Comparison of ENCODE assay signal across 12 mouse cellular contexts in genomic region chr10:122800003-122800731, GRCm38 (mm10).
A peak's percentile ranks its signal among the peaks of the same experiment; 100 is the strongest.
DNase-seq lines count a peak whose midpoint lies in the region; ATAC-seq and TF ChIP-seq lines count a peak whose summit lies in the region.
"Had no signal": no experiment of that assay in that cellular context is flagged by ENCODE, and none has a peak within 500 bp of the region (broad histone marks: within the 10 kb centered on the region; RNA-seq: fewer than 3 reads in every experiment).

No protein-coding gene starts in this region.

- peak; percentile 51; the same call in 1 of the 2 replicates for TF ChIP-seq POLR2A in thymus, adult 2 months (IDR thresholded peaks at IDR 0.05; ENCODE audit: control insufficient read depth, extremely low read depth, insufficient read depth, low read length, poor library complexity)

- ATAC-seq in heart, embryonic 16.5 days (replicated peaks; ENCODE audit: extremely low read depth, insufficient read depth, low FRiP score): peak; percentile 70
- ATAC-seq in hematopoietic stem cell, adult 5-6 weeks (replicated peaks in 1 of 2; ENCODE audit: insufficient read depth in 1 of 2, low FRiP score in 2 of 2, low TSS enrichment in 1 of 2, low read depth in 1 of 2, poor library complexity in 2 of 2, severe bottlenecking in 2 of 2): peak; percentile 88 to 93

- peak overlapping the region; percentile 17 for H3K27ac ChIP-seq in heart, embryonic 16.5 days (ENCODE audit: low read length)
- peak overlapping the region; percentile 96 for H3K27ac ChIP-seq in thymus, adult 2 months (ENCODE audit: control insufficient read depth, insufficient read depth, low read length)
- H3K27ac ChIP-seq: embryonic facial prominence, embryonic 12.5 days; midbrain, embryonic 10.5 days had no signal

- H3K9me3 ChIP-seq in heart, embryonic 16.5 days (replicated peaks; ENCODE audit: control insufficient read depth, low read length): peaks cover 9% of the 10 kb centered on the region; the same call in 1 of the 2 replicates
- H3K9me3 ChIP-seq: embryonic facial prominence, embryonic 12.5 days had no signal

- H3K4me1 ChIP-seq in heart, embryonic 16.5 days (ENCODE audit: control insufficient read depth, insufficient read depth, low read length): peaks cover 8% of the 10 kb centered on the region; the same call in 1 of the 2 replicates
- H3K4me1 ChIP-seq in thymus, adult 2 months (replicated peaks; ENCODE audit: control insufficient read depth, insufficient read depth, low read length): peaks cover 36% of the 10 kb centered on the region
- H3K4me1 ChIP-seq: embryonic facial prominence, embryonic 12.5 days had no signal

- WGBS in heart, embryonic 16.5 days: 68% methylated on average over 19 of the region's 19 CpGs
- 3% methylated on average over 19 of the region's 19 CpGs for WGBS in thymus, adult 2 months

- DNase-seq in heart, postnatal 4 days: no peak
- peak; percentile 75 for DNase-seq in lung, postnatal 25 days (ENCODE audit: low spot score)
- peak; percentile 85 for DNase-seq in thymus, adult 2 months
- no peak for DNase-seq in embryo, embryonic 11 days
- DNase-seq in ovary, postnatal 14 days (ENCODE audit: low spot score): no peak
- no peak for DNase-seq in urinary bladder, postnatal 14 days (ENCODE audit: low spot score)
- DNase-seq: adrenal gland, postnatal 10 days; gastrocnemius, postnatal 36 days had no signal

- no peaks in the 10 kb centered on the region for H3K27me3 ChIP-seq in heart, embryonic 16.5 days (ENCODE audit: control insufficient read depth, insufficient read depth, low read length)
- no peaks in the 10 kb centered on the region for H3K27me3 ChIP-seq in thymus, adult 2 months (ENCODE audit: control insufficient read depth, insufficient read depth, low read length)
- H3K27me3 ChIP-seq: embryonic facial prominence, embryonic 12.5 days had no signal

- no peak overlapping the region for H3K4me3 ChIP-seq in heart, embryonic 16.5 days (ENCODE audit: low read length)
- peak overlapping the region; percentile 19 for H3K4me3 ChIP-seq in thymus, adult 2 months (ENCODE audit: control insufficient read depth, insufficient read depth, low read length)
- H3K4me3 ChIP-seq: embryonic facial prominence, embryonic 12.5 days; midbrain, embryonic 10.5 days had no signal

- H3K4me2 ChIP-seq in heart, embryonic 16.5 days (ENCODE audit: low read depth, low read length): no peak overlapping the region
- H3K4me2 ChIP-seq: embryonic facial prominence, embryonic 12.5 days had no signal

- peaks cover 4% of the 10 kb centered on the region; the same call in 1 of the 2 replicates for H3K36me3 ChIP-seq in heart, embryonic 16.5 days (ENCODE audit: control insufficient read depth, insufficient read depth)
- peaks cover 15% of the 10 kb centered on the region; the same call in 1 of the 2 replicates for H3K36me3 ChIP-seq in thymus, adult 2 months (ENCODE audit: control insufficient read depth, insufficient read depth, low read length)
- H3K36me3 ChIP-seq: embryonic facial prominence, embryonic 12.5 days; midbrain, embryonic 10.5 days had no signal

- H3K9ac ChIP-seq in heart, embryonic 16.5 days (ENCODE audit: low read length): no peak overlapping the region; the same call in 1 of the 2 replicates
- H3K9ac ChIP-seq: embryonic facial prominence, embryonic 12.5 days had no signal

- TF ChIP-seq CTCF in thymus, adult 2 months (IDR thresholded peaks at IDR 0.05; ENCODE audit: borderline replicate concordance, control insufficient read depth, extremely low read depth, insufficient read depth, low read length, poor library complexity): no peak

Comparison
In these comparisons a context has a peak if more than half of its experiments do, and no peak if none do; other contexts are left out.
1. DNase-seq: peak in lung, postnatal 25 days (single experiment) and thymus, adult 2 months (single experiment); none in heart, postnatal 4 days (single experiment), embryo, embryonic 11 days (single experiment), ovary, postnatal 14 days (single experiment) and urinary bladder, postnatal 14 days (single experiment).